Mouse (Mus musculus) bone marrow, adult 2 months (tissue): ENCODE results near the gene Hrasls.

Experiments
- CTCF ChIP-seq: fragments of 200-500 bp; IDR thresholded peaks from 2 replicates; pipeline ENCODE4 v1.5.1; 2011; ENCODE audit warnings: low read length, control low read depth; ENCODE audit not compliant: control insufficient read depth, insufficient read depth
- POLR2A ChIP-seq: fragments of 200-500 bp; IDR thresholded peaks from 2 replicates; pipeline ENCODE4 v1.6.1; 2011; ENCODE audit warnings: low read depth, mild to moderate bottlenecking, control low read depth, low read length, borderline replicate concordance; ENCODE audit not compliant: control insufficient read depth

DNA sequence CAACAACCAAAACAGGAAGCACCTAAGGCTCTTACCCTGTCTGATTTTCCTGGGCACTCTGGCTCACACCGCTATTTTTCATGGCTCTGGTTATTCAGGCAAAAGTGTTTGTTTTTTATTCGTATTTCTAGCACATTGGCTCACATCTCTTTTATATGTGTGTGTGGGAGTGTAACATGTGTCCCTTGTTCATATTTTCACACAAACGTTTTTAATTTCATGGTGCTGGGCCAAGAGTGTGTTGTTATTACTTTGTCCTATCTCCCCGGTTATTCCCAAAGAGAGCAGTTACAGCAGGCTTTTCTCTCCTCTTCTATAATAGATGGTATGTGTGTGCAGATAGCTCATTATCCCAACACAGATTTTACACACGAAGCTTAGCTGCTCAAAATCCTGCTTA, 37.8 kb upstream of the Hrasls start:
- TF ChIP-seq CTCF (no peak), POLR2A (no peak)
